Mouse (Mus musculus): ENCODE results near the gene Ppp1r21. TPM values are rescaled to one million over a fixed set of nuclear protein-coding genes. Genes with fewer than 3 reads are reported as not detected.

The Ppp1r21 gene
- polyA plus RNA-seq, 1 experiment, result 18.2 TPM

GRCm38 (mm10) chr17:88516477-88516876 is 13.4 kb upstream of the Ppp1r21 start:
- no peak for DNase-seq (ENCODE audit: low read depth, low spot score)
- 76% methylated on average over 7 of the region's 7 CpGs for WGBS

- DNase-seq (ENCODE audit: low read depth, low spot score), result no peak
- whole genome bisulfite sequencing, result 0% methylated on average over 2 of the region's 2 CpGs
Measured at GRCm38 (mm10) chr17:88527781-88528180, 2.1 kb upstream of the Ppp1r21 start.

GRCm38 (mm10) chr17:88530236-88530619 is 310 bp downstream of the Ppp1r21 start:
- under 1% methylated on average over 13 of the region's 14 CpGs for WGBS
- DNase-seq (ENCODE audit: low read depth, low spot score), result no peak

GRCm38 (mm10) chr17:88530667-88531066 is 749 bp downstream of the Ppp1r21 start:
- WGBS, result 11% methylated on average over 11 of the region's 11 CpGs
- DNase-seq (ENCODE audit: low read depth, low spot score), result no peak

- no peak for DNase-seq (ENCODE audit: low read depth, low spot score)
- WGBS, result 61% methylated on average over 6 of the region's 6 CpGs
Measured at GRCm38 (mm10) chr17:88531176-88531575, 1.3 kb downstream of the Ppp1r21 start.

- no peak for DNase-seq (ENCODE audit: low read depth, low spot score)
- 94% methylated on average over 8 of the region's 8 CpGs for WGBS
Measured at GRCm38 (mm10) chr17:88537842-88538430, 8.0 kb downstream of the Ppp1r21 start.

GRCm38 (mm10) chr17:88542771-88543416 is 13.0 kb downstream of the Ppp1r21 start:
- peak; percentile 24 for DNase-seq (ENCODE audit: low read depth, low spot score)
- 26% methylated on average over 15 of the region's 15 CpGs for WGBS

GRCm38 (mm10) chr17:88543417-88543782 is 13.5 kb downstream of the Ppp1r21 start:
- no peak for DNase-seq (ENCODE audit: low read depth, low spot score)
- WGBS, result 48% methylated on average over 3 of the region's 3 CpGs

GRCm38 (mm10) chr17:88545217-88545784 is 15.4 kb downstream of the Ppp1r21 start:
- DNase-seq (ENCODE audit: low read depth, low spot score), result no peak
- 86% methylated on average over 15 of the region's 15 CpGs for WGBS

GRCm38 (mm10) chr17:88546745-88547144 is 16.8 kb downstream of the Ppp1r21 start:
- no peak for DNase-seq (ENCODE audit: low read depth, low spot score)
- 97% methylated on average over 4 of the region's 4 CpGs for WGBS

- WGBS, result 91% methylated on average over 24 of the region's 24 CpGs
Measured at GRCm38 (mm10) chr17:88549411-88550191, 19.7 kb downstream of the Ppp1r21 start.

GRCm38 (mm10) chr17:88550351-88550750 is 20.4 kb downstream of the Ppp1r21 start:
- WGBS, result 86% methylated on average over 5 of the region's 5 CpGs
- DNase-seq (ENCODE audit: low read depth, low spot score), result no peak

More at GRCm38 (mm10) chr17:88549411-88550191, 19.7 kb downstream of the Ppp1r21 start:
- DNase-seq (ENCODE audit: low read depth, low spot score), result no peak

GRCm38 (mm10) chr17:88550981-88551940 is 21.3 kb downstream of the Ppp1r21 start:
- DNase-seq (ENCODE audit: low read depth, low spot score), result no peak
- 69% methylated on average over 10 of the region's 10 CpGs for WGBS

- no peak for DNase-seq (ENCODE audit: low read depth, low spot score)
- WGBS, result 64% methylated on average over 6 of the region's 6 CpGs
Measured at GRCm38 (mm10) chr17:88552556-88552955, 22.6 kb downstream of the Ppp1r21 start.

- no peak for DNase-seq (ENCODE audit: low read depth, low spot score)
Measured at GRCm38 (mm10) chr17:88553001-88553449, 23.1 kb downstream of the Ppp1r21 start.

GRCm38 (mm10) chr17:88553473-88554087 is 23.7 kb downstream of the Ppp1r21 start:
- WGBS, result 63% methylated on average over 11 of the region's 11 CpGs
- DNase-seq (ENCODE audit: low read depth, low spot score), result peak; percentile 25

More at GRCm38 (mm10) chr17:88553001-88553449, 23.1 kb downstream of the Ppp1r21 start:
- WGBS, result 52% methylated on average over 8 of the region's 8 CpGs

GRCm38 (mm10) chr17:88556176-88556575 is 26.3 kb downstream of the Ppp1r21 start:
- DNase-seq (ENCODE audit: low read depth, low spot score), result no peak
- 80% methylated on average over 13 of the region's 13 CpGs for WGBS

- 86% methylated on average over 4 of the region's 4 CpGs for WGBS
- no peak for DNase-seq (ENCODE audit: low read depth, low spot score)
Measured at GRCm38 (mm10) chr17:88556688-88557087, 26.8 kb downstream of the Ppp1r21 start.
